10 mouse cellular contexts compared by ENCODE assay signal in the genomic region with DNA sequence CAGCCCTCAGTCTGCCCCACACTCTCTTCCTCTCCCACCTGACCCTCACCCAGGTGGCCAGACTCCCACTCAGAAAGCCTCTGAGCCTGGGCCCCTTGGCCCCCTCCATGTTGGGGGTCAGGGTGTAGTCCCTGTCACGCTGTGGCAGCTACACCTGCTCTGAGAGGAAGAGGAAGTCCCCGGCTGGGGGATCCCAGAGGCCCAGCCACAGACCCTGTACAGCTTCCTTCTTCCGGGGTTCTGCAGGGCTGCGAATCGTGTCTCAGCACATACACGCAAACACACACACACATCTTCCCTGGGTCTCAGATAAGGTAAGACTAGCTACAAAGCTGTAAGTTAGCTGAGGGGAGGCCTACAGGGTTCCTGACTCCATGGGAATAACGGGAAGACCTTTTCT. TPM values are rescaled to one million over a fixed set of nuclear protein-coding genes. Genes with fewer than 3 reads are reported as not detected.
DNase-seq lines count a peak whose midpoint lies in the region; ATAC-seq and TF ChIP-seq lines count a peak whose summit lies in the region.
"Had no signal": no experiment of that assay in that cellular context is flagged by ENCODE, and none has a peak within 500 bp of the region (broad histone marks: within the 10 kb centered on the region; RNA-seq: fewer than 3 reads in every experiment).

Gene Ccdc88b (minus strand): TSS at position 181 of the 400 bp plus-strand sequence.

- ATAC-seq in neural tube, embryonic 13.5 days (ENCODE audit: low read depth), result no peak; the same call in 1 of the 2 replicates
- 0 out of 2 replicates have a peak, but pooled peaks have one; percentile 25 for ATAC-seq in heart, embryonic 16.5 days (replicated peaks; ENCODE audit: extremely low read depth, insufficient read depth, low FRiP score)
- peak; percentile 71 for ATAC-seq in megakaryocyte progenitor cell, adult 5-6 weeks (replicated peaks; ENCODE audit: poor library complexity)

- H3K36me3 ChIP-seq in neural tube, embryonic 13.5 days, result no peaks in the 10 kb centered on the region
- no peaks in the 10 kb centered on the region for H3K36me3 ChIP-seq in heart, embryonic 16.5 days (ENCODE audit: control insufficient read depth, insufficient read depth)
- H3K36me3 ChIP-seq: midbrain, embryonic 12.5 days had no signal

- TF ChIP-seq POLR2A in cerebellum, adult 2 months (IDR thresholded peaks at IDR 0.05; ENCODE audit: borderline replicate concordance, insufficient read depth, low read length), result no peak

- H3K9me3 ChIP-seq in neural tube, embryonic 13.5 days, result no peaks in the 10 kb centered on the region
- H3K9me3 ChIP-seq in heart, embryonic 16.5 days (replicated peaks; ENCODE audit: control insufficient read depth, low read length), result no peaks in the 10 kb centered on the region
- H3K9me3 ChIP-seq: midbrain, embryonic 12.5 days had no signal

- no peak for TF ChIP-seq CTCF in cerebellum, adult 2 months (IDR thresholded peaks at IDR 0.05; ENCODE audit: borderline replicate concordance, insufficient read depth, low read depth, low read length)

- H3K4me3 ChIP-seq in neural tube, embryonic 13.5 days, result no peak within 1 kb of the TSS
- H3K4me3 ChIP-seq in heart, embryonic 16.5 days (ENCODE audit: low read length), result peak within 1 kb of the TSS; percentile 22
- H3K4me3 ChIP-seq in cerebellum, adult 2 months (replicated peaks; ENCODE audit: insufficient read depth, low read depth, low read length), result no peak within 1 kb of the TSS
- H3K4me3 ChIP-seq: midbrain, embryonic 12.5 days had no signal

- 0 out of 2 replicates have a peak within 1 kb of the TSS, but pooled peaks have one; percentile 5 for H3K9ac ChIP-seq in neural tube, embryonic 13.5 days
- no peak within 1 kb of the TSS for H3K9ac ChIP-seq in heart, embryonic 16.5 days (ENCODE audit: low read length)
- H3K9ac ChIP-seq: midbrain, embryonic 12.5 days had no signal

- 78% methylated on average over 7 of the region's 7 CpGs for WGBS in neural tube, embryonic 13.5 days
- 61% methylated on average over 7 of the region's 7 CpGs for WGBS in heart, embryonic 16.5 days
- WGBS in cerebellum, adult 2 months, result 92% methylated on average over 7 of the region's 7 CpGs

- 0 out of 2 replicates have a peak, but pooled peaks cover 7% of the 10 kb centered on the region for H3K27me3 ChIP-seq in neural tube, embryonic 13.5 days
- H3K27me3 ChIP-seq in heart, embryonic 16.5 days (ENCODE audit: control insufficient read depth, insufficient read depth, low read length), result peaks cover 4% of the 10 kb centered on the region; the same call in 1 of the 2 replicates
- H3K27me3 ChIP-seq in cerebellum, adult 2 months (ENCODE audit: control insufficient read depth, insufficient read depth, low read length), result no peaks in the 10 kb centered on the region

- H3K4me1 ChIP-seq in neural tube, embryonic 13.5 days (replicated peaks), result peaks cover 20% of the 10 kb centered on the region
- H3K4me1 ChIP-seq in heart, embryonic 16.5 days (ENCODE audit: control insufficient read depth, insufficient read depth, low read length), result peaks cover 3% of the 10 kb centered on the region; the same call in 1 of the 2 replicates
- H3K4me1 ChIP-seq in cerebellum, adult 2 months (ENCODE audit: control insufficient read depth, insufficient read depth, low read length), result peaks cover 9% of the 10 kb centered on the region

- H3K4me2 ChIP-seq in neural tube, embryonic 13.5 days, result no peak within 1 kb of the TSS
- H3K4me2 ChIP-seq in heart, embryonic 16.5 days (ENCODE audit: low read depth, low read length), result peak within 1 kb of the TSS; percentile 13; the same call in 1 of the 2 replicates
- H3K4me2 ChIP-seq: midbrain, embryonic 12.5 days had no signal

- DNase-seq in neural tube, embryonic 10.5 days (ENCODE audit: extremely low spot score, low spot score), result no peak
- DNase-seq in thymus, postnatal 36 days, result peak; percentile 84 to 92
- no peak for DNase-seq in adrenal gland, postnatal 4 days (ENCODE audit: low spot score in 2 of 2)
- DNase-seq in cerebellum, adult 2 months, result no peak
- DNase-seq in adrenal gland, postnatal 10 days, result no peak
- DNase-seq: adrenal gland, postnatal 25 days had no signal

- no peak within 1 kb of the TSS for H3K27ac ChIP-seq in neural tube, embryonic 13.5 days (replicated peaks)
- H3K27ac ChIP-seq in heart, embryonic 16.5 days (ENCODE audit: low read length), result no peak within 1 kb of the TSS
- no peak within 1 kb of the TSS for H3K27ac ChIP-seq in cerebellum, adult 2 months (ENCODE audit: insufficient read depth, low read length)
- H3K27ac ChIP-seq: midbrain, embryonic 12.5 days had no signal

RNA-seq across cellular contexts. Expression of gene Ccdc88b, which starts in this region (rescaled TPM):
- polyA plus RNA-seq in neural tube, embryonic 13.5 days (2015; fragmentation: Nextera tagmentation; extraction: Ambion mirVana), result 0.54 and 1.3 TPM in 2 replicates
- 1.00 and 3.8 TPM in 2 replicates for polyA plus RNA-seq in heart, embryonic 16.5 days (2015; fragmentation: Nextera tagmentation; extraction: Ambion mirVana)
- 6.9 and 7.6 TPM in 2 replicates for total RNA-seq in megakaryocyte progenitor cell, adult 5-6 weeks (2015)
- 48.6 and 53.0 TPM in 2 replicates for total RNA-seq in megakaryocyte progenitor cell, adult 5-6 weeks (2017)
- 1 to 10 TPM; 1.5 to 2.0 TPM for total RNA-seq in adrenal gland, postnatal 4 days (2021)
- polyA plus RNA-seq in cerebellum, adult 2 months (2012; rRNA removed), result 1.7 and 2.1 TPM in 2 replicates
- total RNA-seq in adrenal gland, postnatal 10 days (2021), result 1 to 10 TPM; 4.1 TPM

Comparison
In these comparisons a context has a peak if more than half of its experiments do, and no peak if none do; other contexts are left out.
1. DNase-seq: peak in thymus, postnatal 36 days (2 of 2); none in neural tube, embryonic 10.5 days (single experiment), adrenal gland, postnatal 4 days (0 of 2), cerebellum, adult 2 months (0 of 2) and adrenal gland, postnatal 10 days (single experiment).